Mouse (Mus musculus): ENCODE data around the gene Ugt1a9.
"Not testable (repeated sequence)": the region's sequence is repeated elsewhere in the genome, so short reads cannot be mapped to it uniquely, and the experiment has no call there.

Ugt1a9 gene

DNA sequence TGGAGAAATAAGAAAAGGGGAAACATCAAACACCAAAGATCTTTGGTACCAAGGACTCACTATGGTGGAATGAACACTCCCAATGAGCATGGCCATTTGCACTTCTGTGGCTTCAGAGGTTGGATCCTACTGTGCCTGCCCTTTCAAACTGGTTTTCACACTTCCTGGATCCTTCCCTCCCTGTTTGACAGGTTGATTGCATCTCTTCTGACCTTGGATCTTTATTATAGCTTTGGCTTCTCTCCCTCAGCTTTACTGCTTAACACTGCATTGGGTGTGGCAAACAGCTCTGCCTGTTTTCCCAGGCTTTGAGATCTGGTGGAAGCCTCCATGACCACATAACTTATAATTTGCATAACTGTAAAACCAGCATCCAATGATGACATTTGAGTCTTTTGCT is 149.7 kb downstream of the Ugt1a9 start:
- peak in 1 of 2 experiments; percentile 1 for DNase-seq (ENCODE audit: low spot score in 2 of 2)

DNA sequence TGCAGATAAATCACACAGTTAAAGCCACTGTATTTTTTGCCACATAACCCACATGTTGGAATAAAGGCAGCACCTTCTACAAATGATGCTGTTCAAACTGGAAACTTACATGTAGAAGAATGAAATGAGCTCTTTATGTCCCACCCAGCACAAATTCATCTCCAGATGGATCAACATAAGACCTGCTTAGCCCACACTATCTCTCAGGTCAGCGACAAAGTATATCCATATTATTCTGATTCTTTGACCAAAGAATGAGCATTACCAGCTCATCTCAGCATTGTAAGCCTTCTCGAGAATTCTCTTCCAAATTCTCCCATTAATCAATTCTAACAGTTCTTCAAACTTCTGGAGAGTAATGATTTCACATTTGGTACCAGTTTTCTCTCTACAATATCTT is 151.6 kb downstream of the Ugt1a9 start:
- no peak for DNase-seq (ENCODE audit: low spot score in 2 of 2)

DNA sequence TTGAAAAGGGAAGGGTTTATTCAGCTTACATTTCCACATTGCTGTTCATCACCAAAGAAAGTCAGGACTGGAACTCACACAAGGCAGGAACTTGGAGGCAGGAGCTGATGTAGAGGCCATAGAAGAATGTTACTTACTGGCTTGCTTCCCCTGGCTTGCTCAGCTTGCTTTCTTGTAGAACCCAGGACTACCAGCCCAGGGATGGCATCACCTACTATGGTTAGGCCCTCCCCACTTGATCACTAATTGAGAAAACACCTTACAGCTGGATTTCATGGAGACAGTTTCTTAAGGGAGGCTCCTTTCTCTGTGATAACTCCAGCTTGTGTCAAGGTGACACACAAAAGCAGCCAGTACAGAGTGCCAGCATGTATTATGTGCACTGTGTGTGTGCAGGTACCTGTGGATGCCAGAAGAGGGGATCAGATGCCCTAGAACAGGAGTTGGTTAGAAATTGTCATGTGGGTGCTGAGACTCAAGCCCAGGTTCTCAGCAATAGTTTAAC is 152.5 kb downstream of the Ugt1a9 start:
- not testable (repeated sequence) for DNase-seq (ENCODE audit: low spot score in 2 of 2)

- DNase-seq (ENCODE audit: low spot score in 2 of 2): peak in 1 of 2 experiments; percentile 9
These were observed 153.0 kb downstream of the Ugt1a9 start for GRCm38 (mm10) chr1:88223591-88223990.

DNA sequence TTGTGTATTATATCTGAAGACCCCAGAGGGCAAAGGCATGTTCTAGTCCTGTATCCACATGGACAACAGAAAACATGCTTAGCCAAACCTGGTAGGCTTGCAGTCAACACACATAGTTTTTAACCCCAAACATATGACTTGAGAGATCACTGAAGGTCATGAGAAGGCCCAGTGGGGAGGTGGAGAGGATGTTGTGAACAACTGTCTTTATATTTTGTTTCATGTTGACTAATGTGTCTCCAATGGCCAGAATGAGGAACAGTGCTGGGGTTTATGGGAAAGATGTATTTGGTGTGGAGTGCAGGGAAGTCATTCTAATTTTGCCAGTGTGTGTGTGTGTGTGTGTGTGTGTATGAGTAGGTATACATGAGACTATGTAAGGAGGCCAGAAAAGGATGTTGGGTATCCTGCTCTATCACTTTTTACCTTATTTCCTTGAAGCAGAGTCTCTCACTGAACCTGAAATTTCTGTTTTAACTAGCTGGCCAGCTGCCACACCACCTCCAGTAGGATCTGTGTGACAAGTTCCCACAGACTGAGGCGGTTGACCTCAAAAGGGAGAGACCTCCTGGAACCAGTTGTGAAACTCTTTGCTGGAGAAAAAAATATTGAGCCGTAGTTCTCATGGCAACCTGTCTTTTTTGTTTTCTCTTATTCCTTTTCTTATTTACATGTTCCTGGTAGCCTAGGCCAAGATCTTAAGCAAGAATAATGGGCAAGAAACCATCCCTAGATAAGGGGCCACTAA is 153.6 kb downstream of the Ugt1a9 start:
- DNase-seq (ENCODE audit: low spot score in 2 of 2): no peak

GRCm38 (mm10) chr1:88225301-88225700 is 154.7 kb downstream of the Ugt1a9 start:
- not testable (repeated sequence) for DNase-seq (ENCODE audit: low spot score in 2 of 2)

DNA sequence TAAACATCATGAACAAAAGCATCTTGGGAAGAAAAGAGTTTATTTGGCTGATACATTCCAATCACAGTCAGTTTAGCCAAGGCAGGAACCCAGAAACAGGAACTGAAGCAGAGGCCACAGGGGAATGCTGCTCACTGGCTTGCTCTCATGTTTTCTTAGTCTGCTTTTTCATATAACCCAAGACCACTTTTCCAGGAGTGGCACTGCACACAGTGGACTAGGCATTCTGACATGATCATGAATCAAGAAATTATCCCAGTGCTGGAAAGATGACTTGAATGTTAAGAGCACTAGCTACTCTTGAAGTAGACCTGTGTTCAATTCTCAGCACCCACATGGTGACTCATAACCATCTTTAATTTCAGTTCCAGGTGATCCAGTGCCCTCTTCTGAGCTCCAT is 155.1 kb downstream of the Ugt1a9 start:
- no peak for DNase-seq (ENCODE audit: low spot score in 2 of 2)

- peak in 1 of 2 experiments; percentile 5 for DNase-seq (ENCODE audit: low spot score in 2 of 2)
These were observed 156.2 kb downstream of the Ugt1a9 start, which contains the start of gene Mroh2a for GRCm38 (mm10) chr1:88226670-88227379. Gene Mroh2a (plus strand): TSS chr1:88226986.

DNA sequence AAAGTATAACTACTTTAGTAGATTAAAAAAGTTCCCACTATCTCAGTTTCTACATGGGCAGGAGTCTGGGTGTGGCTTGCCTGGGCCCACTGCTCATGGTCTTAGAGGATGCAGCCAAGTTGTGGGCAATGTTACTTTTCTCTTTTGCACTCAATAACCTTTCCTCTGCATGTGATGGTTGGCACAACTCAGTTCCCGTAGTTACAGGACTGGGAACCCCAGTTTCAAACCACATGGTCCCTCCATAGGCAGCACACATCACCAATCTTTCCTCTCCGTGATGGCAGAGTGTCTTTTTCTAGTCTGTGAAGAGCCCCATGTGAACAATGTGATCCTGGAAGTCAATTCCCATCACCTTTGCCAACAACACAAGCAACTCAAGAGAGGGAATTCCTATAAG is 156.9 kb downstream of the Ugt1a9 start:
- no peak for DNase-seq (ENCODE audit: low spot score in 2 of 2)

DNA sequence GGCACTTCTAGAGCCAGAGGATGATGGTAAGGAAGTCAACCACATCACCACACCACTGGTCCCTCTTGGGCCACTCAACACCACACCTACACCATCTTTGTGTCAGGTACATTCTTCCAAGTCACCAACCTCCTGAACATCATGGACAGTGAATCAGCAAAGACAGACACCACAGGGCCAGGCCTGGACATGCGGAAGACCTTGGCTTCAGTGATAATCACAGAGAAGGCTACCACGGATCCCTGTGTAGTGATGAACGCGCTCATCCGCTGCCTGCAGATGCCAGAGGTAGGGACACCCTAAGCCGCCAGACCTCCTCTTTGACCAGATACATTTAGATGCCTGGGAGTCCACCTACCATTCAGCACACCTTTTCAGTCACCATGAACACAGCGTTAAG is 157.5 kb downstream of the Ugt1a9 start:
- DNase-seq (ENCODE audit: low spot score in 2 of 2): no peak

- DNase-seq (ENCODE audit: low spot score in 2 of 2): no peak
These were observed 159.0 kb downstream of the Ugt1a9 start for GRCm38 (mm10) chr1:88229566-88229965.

- no peak for DNase-seq (ENCODE audit: low spot score in 2 of 2)
These were observed 159.4 kb downstream of the Ugt1a9 start for GRCm38 (mm10) chr1:88229986-88230385.

GRCm38 (mm10) chr1:88230421-88230820 is 159.8 kb downstream of the Ugt1a9 start:
- no peak for DNase-seq (ENCODE audit: low spot score in 2 of 2)

DNA sequence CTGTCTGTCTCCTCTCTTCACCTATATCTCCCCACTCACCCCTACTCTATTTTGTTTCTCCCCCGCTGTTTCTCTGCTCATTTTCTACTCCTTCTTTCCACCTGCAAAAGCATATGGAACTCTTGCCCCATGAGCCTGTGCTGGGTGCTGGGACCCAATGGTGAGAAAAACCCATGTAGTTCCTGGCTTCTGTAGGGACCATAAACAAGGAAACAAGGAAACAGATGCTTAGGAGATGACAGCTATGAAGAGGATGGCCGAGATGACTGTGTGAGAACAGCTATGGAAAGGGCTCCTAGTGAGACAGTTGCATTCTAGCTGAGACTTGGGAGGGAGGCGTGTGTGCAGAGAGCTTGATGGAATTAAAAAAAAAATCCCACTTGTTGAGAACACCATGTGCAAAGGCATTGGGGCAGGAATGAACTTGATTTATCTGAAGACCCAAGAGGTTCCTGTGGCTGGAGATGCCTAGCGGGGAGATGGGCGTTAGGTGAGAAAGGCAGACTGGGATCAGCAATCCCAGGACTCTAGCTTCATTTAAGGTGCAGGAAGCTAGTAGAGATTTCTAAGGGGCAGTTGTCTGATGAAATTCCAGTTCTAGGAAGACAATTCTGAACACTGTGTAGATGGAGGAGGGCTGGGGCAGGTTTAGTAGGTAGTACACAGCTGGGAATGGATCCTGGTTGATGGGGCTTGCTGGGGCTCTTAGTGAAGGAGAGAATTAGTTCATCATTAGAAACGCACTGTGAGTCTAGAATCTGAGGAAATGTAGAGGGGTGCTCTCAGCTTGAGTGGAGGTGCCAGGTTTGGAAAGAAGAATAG is 160.6 kb downstream of the Ugt1a9 start:
- no peak for DNase-seq (ENCODE audit: low spot score in 2 of 2)

DNA sequence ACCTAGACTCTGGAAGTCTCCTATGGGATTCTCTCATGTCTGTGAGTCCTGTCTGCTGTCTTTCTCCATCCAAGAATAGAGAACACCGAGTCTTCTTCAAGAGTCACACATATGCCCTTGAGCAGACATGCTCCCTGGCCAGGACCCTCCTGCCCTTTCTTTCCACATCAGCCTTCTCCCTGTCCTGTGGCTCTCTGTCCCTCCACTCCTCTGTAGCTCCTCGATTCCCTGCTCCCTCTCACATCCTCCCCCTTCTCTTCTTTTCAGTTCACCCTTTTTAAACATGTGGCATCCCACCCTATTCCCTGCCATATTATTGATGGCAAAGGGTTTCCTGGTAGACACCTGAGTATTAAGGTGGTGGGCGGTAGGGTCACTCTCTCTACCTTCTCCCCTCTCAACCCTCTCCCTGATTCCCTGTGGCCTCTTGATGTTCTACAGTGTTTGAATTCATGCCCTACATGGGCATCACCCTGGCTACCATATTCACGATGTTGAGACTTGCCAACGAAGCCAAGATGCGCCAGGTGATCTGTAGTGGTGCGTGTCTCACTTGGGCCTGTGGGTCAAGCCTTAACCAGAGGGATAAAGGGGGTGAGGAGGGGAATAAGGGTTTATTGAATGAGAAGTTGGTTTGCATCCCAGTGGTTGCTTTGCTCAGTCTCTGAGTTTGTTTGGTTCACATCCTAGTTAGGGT is 161.4 kb downstream of the Ugt1a9 start:
- no peak for DNase-seq (ENCODE audit: low spot score in 2 of 2)

- DNase-seq (ENCODE audit: low spot score in 2 of 2): no peak
These were observed 162.2 kb downstream of the Ugt1a9 start for GRCm38 (mm10) chr1:88232664-88233380.

DNA sequence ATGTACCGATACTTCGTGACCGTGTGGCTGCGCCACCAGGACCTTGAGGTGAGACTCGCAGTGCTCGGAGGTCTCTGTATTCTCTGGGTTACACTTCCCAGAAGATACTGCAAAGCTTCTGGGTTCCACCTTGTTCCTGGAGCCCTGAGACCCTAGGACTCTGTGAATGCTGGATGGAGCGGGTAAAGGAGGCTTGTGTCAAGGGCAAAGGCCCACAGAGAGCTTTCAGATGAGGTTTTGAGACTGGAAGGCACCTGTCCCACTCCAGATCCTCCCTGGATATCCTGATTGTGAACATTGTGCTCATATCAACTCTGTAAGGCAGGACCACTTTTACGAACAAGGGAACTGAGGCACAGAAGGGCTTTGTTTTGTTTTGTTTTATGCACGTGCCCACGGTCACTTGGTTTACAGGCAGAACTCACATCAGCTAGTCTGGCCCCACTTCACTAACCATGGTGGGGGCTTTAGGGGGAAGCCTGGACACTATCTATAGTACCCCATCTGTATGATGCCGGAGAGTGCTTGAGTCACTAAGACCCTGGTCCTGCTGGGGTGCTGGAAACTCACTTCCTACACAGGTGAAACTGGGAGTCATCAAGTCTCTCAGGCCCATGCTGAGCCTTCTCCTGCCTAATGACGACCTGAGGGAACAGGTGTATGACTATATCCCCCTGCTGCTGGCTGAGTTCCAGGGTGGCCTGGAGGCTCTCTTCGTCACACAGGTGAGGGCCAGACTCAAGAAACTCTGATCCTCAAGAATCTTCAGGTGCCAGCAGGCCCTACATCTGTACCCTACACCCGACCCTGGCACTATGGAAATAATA is 163.0 kb downstream of the Ugt1a9 start:
- DNase-seq (ENCODE audit: low spot score in 2 of 2): no peak

DNA sequence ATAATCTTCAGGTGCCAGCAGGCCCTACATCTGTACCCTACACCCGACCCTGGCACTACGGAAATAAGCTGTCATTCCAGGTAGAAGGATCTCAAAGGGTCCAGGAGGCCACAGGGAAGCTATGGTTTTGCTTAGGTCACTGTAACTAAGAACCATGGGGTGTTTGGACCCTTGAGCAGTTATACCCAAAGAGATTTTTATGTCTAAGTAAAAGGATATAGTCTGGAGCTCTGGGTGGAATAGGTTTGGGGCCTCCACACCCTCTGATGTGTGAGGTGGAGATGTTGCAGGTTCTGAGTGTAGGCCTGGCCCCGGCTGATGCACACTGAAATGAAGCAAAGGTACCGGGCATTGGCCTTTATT is 163.6 kb downstream of the Ugt1a9 start:
- no peak for DNase-seq (ENCODE audit: low spot score in 2 of 2)

DNA sequence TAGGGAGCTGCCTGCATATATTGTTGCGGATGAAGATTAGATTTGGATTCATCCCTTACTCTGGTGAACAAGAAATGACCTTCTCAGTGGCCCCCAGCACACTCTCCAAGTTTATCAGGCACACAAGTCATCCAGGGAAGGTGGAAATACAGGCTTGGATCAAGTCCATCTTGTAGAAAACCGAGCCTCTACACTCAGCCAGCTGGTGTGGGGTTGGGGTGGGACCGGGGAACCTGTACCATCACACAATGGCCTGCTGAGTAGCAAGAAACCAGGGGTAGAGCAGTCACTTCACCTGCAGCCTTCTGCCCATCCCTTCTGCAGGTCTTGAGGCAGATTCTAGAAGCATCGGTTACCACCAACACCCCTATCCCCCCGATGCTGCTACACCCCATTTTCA is 164.0 kb downstream of the Ugt1a9 start:
- DNase-seq (ENCODE audit: low spot score in 2 of 2): peak in 1 of 2 experiments; percentile 17

Data from spleen, postnatal 14 days (tissue).